Mouse (Mus musculus) hindbrain, embryonic 15.5 days (tissue): ENCODE measurements around the gene Cacna2d3. TPM values are rescaled to one million over a fixed set of nuclear protein-coding genes. Genes with fewer than 3 reads are reported as not detected.

Experiments
- ATAC-seq: fragments of 200-750 bp; cut with Nextera tagmentation; 2 replicates; pipeline ENCODE4 v1.8.0; 2017; ENCODE audit warnings: low read depth, moderate number of reproducible peaks, moderate TSS enrichment; ENCODE audit not compliant: low FRiP score
- H3K27ac ChIP-seq: fragments of 300-500 bp; sonication (generic); replicated peaks from 2 replicates; pipeline ENCODE4 v1.5.1; 2015; ENCODE audit warnings: mild to moderate bottlenecking, inconsistent platforms
- H3K27me3 ChIP-seq: fragments of 300-500 bp; sonication (generic); 2 replicates; pipeline ENCODE4 v1.6.1; 2015; ENCODE audit warnings: control low read depth, inconsistent platforms
- H3K36me3 ChIP-seq: fragments of 300-500 bp; sonication (generic); 2 replicates; pipeline ENCODE4 v1.6.1; 2015; ENCODE audit warnings: control low read depth, inconsistent platforms
- H3K4me1 ChIP-seq: fragments of 300-500 bp; sonication (generic); replicated peaks from 2 replicates; pipeline ENCODE4 v1.6.1; 2015; ENCODE audit warnings: control low read depth, inconsistent platforms
- H3K4me2 ChIP-seq: fragments of 300-500 bp; sonication (generic); 2 replicates; pipeline ENCODE4 v1.6.1; 2015; ENCODE audit warnings: moderate library complexity, mild to moderate bottlenecking, inconsistent platforms
- H3K4me3 ChIP-seq: fragments of 300-500 bp; sonication (generic); 2 replicates; pipeline ENCODE4 v1.5.1; 2015; ENCODE audit warnings: mild to moderate bottlenecking, inconsistent platforms
- H3K9ac ChIP-seq: fragments of 300-500 bp; sonication (generic); 2 replicates; pipeline ENCODE4 v1.6.1; 2015; ENCODE audit warnings: inconsistent platforms
- H3K9me3 ChIP-seq: fragments of 300-500 bp; sonication (generic); 2 replicates; pipeline ENCODE4 v1.6.1; 2016; ENCODE audit warnings: control low read depth, inconsistent platforms
- WGBS: fragments of 180-500 bp; shearing (Covaris S2); methylation state at CpG from one replicate; pipeline ENCODE4 v1.1.7; 2015; 5-methylcytosine and 5-hydroxymethylcytosine counted together
- polyA plus RNA-seq: library from polyadenylated mRNA; unstranded; fragments of >200 nt; fragmentation: Nextera tagmentation; extraction: Ambion mirVana; gene quantifications from 2 replicates; pipeline ENCODE4 v1.2.1, GENCODE M21; 2015

Gene Cacna2d3
- polyA plus RNA-seq, 1 experiment from 2014 or later: 47.1 TPM

DNA sequence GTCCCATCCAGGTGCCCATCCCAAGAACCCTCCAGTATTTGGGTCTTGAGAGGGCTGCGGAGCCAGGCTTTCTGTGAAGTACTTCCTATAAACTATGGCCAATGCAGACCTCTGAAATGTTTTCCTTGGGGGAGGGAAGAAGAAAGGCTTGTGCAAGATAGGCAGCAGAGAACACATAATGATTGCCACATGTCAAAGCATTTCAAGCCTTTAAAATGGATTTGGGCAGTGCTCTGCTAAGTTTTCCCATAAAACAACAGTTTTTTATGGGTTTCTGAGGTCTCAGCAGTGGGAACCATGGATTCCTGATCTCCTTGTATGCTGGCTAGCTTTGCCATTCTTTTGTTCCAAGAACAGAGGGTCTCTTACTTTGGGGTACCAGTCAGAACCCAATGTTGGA, 834.3 kb downstream of the Cacna2d3 start:
- Histone ChIP-seq H3K36me3 (no peaks in the 10 kb centered on the region), H3K4me3 (no peak overlapping the region), H3K9me3 (no peaks in the 10 kb centered on the region), H3K27me3 (no peaks in the 10 kb centered on the region), H3K9ac (no peak overlapping the region), H3K4me1 (no peaks in the 10 kb centered on the region), H3K27ac (no peak overlapping the region), H3K4me2 (no peak overlapping the region)
- WGBS: 97% methylated on average over 1 of the region's 1 CpGs
- no peak for ATAC-seq

- no peaks in the 10 kb centered on the region for H3K27me3 ChIP-seq
- H3K9ac ChIP-seq: no peak overlapping the region
- no peak overlapping the region for H3K27ac ChIP-seq
- no peak overlapping the region for H3K4me3 ChIP-seq
- no peak overlapping the region for H3K4me2 ChIP-seq
- WGBS: 95% methylated on average over 4 of the region's 4 CpGs
- H3K4me1 ChIP-seq: no peaks in the 10 kb centered on the region
- no peak for ATAC-seq
- H3K9me3 ChIP-seq: no peaks in the 10 kb centered on the region
- no peaks in the 10 kb centered on the region for H3K36me3 ChIP-seq
Observed at GRCm38 (mm10) chr14:28886661-28887060, 835.0 kb downstream of the Cacna2d3 start.

GRCm38 (mm10) chr14:28870983-28871382, 850.7 kb downstream of the Cacna2d3 start:
- no peak overlapping the region for H3K27ac ChIP-seq
- no peak overlapping the region for H3K9ac ChIP-seq
- H3K27me3 ChIP-seq: no peaks in the 10 kb centered on the region
- H3K4me2 ChIP-seq: no peak overlapping the region
- H3K4me1 ChIP-seq: no peaks in the 10 kb centered on the region
- WGBS: 38% methylated on average over 6 of the region's 6 CpGs
- H3K4me3 ChIP-seq: no peak overlapping the region
- ATAC-seq: peak; percentile 65; the same call in 1 of the 2 replicates
- no peaks in the 10 kb centered on the region for H3K9me3 ChIP-seq
- no peaks in the 10 kb centered on the region for H3K36me3 ChIP-seq

DNA sequence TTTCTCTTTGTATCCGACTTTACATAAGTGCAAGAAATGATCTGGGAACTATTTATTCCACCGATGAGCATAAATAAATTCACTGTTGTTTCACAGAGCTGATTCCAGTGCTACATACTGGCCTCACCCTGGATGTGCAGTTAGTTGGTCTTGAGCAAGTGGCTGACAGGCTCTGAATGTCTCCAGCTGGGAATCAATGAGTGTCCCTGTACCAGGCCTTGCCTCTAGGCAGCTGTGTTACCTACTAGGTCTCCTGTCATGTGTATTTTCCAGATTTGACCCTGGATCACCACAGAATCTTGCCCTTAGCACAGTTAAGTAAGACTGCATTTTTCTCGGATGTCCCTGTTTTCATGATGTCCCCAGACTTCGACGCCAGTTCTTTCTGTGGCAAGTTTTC, 851.3 kb downstream of the Cacna2d3 start:
- no peak overlapping the region for H3K4me2 ChIP-seq
- H3K9ac ChIP-seq: no peak overlapping the region
- no peaks in the 10 kb centered on the region for H3K36me3 ChIP-seq
- no peak overlapping the region for H3K4me3 ChIP-seq
- no peak for ATAC-seq
- H3K9me3 ChIP-seq: no peaks in the 10 kb centered on the region
- H3K27ac ChIP-seq: no peak overlapping the region
- 54% methylated on average over 5 of the region's 5 CpGs for WGBS
- no peaks in the 10 kb centered on the region for H3K4me1 ChIP-seq
- no peaks in the 10 kb centered on the region for H3K27me3 ChIP-seq

DNA sequence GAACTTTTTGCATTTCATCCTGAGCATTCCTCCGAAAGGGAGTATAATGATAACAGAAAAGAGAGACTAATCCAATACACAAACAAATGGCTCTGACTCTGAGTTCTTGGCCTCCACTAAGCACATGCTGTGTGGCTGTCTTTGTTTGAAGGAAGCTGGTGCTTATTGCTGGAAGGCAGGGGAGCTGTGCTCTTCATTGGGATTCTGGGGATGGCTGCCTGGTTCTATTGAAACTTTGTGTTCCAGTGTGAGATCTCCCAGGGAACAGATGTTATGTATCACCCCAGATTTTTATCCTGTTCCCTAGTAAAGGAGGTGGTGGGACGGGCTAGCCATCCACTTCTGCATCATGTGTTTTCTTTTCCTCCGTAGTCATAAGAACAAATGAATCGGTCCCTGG, 856.7 kb downstream of the Cacna2d3 start:
- 34% methylated on average over 4 of the region's 4 CpGs for WGBS
- Histone ChIP-seq H3K27ac (peak overlapping the region; percentile 43), H3K9ac (no peak overlapping the region)

DNA sequence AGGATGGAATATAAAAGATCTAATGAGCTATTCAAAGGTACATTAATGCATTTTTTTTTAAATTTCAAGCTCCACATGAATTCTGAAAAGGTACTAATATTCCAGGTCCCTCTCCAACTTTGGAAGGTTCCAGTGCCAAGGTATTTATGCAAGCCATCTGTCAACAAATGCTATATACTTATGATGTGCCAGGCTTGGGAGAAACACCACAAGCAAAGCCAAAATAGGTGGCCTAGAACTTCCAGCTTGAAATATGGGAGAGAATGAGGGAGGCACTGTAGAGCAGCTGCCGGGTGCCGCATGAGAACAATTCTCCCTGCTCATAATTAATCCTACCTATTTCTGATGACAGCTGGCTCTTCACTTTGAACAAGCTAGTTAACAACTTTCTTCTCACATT, 860.5 kb downstream of the Cacna2d3 start:
- H3K9me3 ChIP-seq: no peaks in the 10 kb centered on the region
- no peak overlapping the region for H3K9ac ChIP-seq
- H3K27me3 ChIP-seq: no peaks in the 10 kb centered on the region
- no peaks in the 10 kb centered on the region for H3K36me3 ChIP-seq
- H3K4me1 ChIP-seq: no peaks in the 10 kb centered on the region
- no peak overlapping the region for H3K4me3 ChIP-seq
- no peak overlapping the region for H3K4me2 ChIP-seq
- WGBS: 84% methylated on average over 2 of the region's 2 CpGs
- H3K27ac ChIP-seq: no peak overlapping the region
- ATAC-seq: no peak

More for the DNA sequence above, 856.7 kb downstream of the Cacna2d3 start:
- Histone ChIP-seq H3K4me2 (no peak overlapping the region), H3K9me3 (no peaks in the 10 kb centered on the region), H3K4me3 (no peak overlapping the region), H3K36me3 (no peaks in the 10 kb centered on the region), H3K4me1 (no peaks in the 10 kb centered on the region), H3K27me3 (no peaks in the 10 kb centered on the region)
- ATAC-seq: peak; percentile 66; the same call in 1 of the 2 replicates

Other genes with a start within 250 kb of the Cacna2d3 start
- gene Selenok, start 246.4 kb upstream of the Cacna2d3 start, polyA plus RNA-seq: 393 and 406 TPM in 2 replicates